Comparison of ENCODE assay signal across 8 mouse cellular contexts in the genomic region with DNA sequence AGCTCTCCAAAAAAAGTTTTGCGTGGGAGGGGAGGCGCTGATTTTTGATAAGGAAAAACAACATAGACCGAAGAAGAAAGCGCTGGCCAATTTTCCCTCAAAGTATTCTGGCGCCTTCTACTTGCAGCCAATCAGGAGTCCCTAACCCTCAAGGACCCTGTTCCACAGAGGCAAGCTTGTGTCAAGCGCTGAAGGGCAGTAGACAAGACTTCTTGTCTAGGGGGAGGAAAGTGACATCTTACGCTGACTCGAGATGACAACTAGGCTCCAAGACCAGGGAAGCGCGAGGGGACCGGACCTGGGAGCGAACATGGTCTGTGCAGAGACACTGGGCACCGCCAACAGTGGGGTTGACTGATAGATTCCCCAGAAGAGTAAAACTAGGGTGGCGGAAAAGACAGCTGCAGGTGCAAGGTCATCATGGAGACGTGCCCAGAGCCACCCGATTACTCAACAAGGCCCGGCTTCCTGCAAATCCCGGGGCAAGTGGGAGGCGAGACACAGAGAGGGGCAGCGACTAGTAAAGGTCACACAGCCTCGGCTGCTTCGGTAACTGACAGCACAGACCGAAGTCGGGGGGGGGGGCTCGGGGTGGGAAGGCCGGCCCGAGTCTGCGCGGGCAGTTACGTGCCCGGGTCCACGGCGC. TPM values are rescaled to one million over a fixed set of nuclear protein-coding genes. Genes with fewer than 3 reads are reported as not detected.
DNase-seq lines count a peak whose midpoint lies in the region; ATAC-seq and TF ChIP-seq lines count a peak whose summit lies in the region.

No protein-coding gene starts in this region.

- no peak; the same call in 1 of the 2 replicates for ATAC-seq in kidney, postnatal 0 days (replicated peaks; ENCODE audit: low FRiP score, low read depth)

- H3K9ac ChIP-seq in MEL (ENCODE audit: control insufficient read depth, low read depth, low read length, poor library complexity, severe bottlenecking), result peak overlapping the region; percentile 96
- H3K9ac ChIP-seq in kidney, postnatal 0 days (ENCODE audit: low read depth, low read length), result peak overlapping the region; percentile 96

- peak overlapping the region; percentile 80 to 85 for H3K4me3 ChIP-seq in MEL (ENCODE audit: control insufficient read depth in 1 of 2, insufficient read depth in 1 of 2, low read depth in 2 of 2, low read length in 2 of 2)
- H3K4me3 ChIP-seq in heart, embryonic 10.5 days, result peak overlapping the region; percentile 90
- H3K4me3 ChIP-seq in kidney, postnatal 0 days (replicated peaks; ENCODE audit: low read depth, low read length), result peak overlapping the region; percentile 84

- TF ChIP-seq CTCF in MEL (IDR thresholded peaks at IDR 0.05 in 2 of 3, conservative IDR thresholded peaks at IDR 0.05 in 1 of 3; ENCODE audit: control insufficient read depth in 1 of 3, insufficient read depth in 1 of 3, low read depth in 2 of 3, low read length in 3 of 3, poor library complexity in 1 of 3, severe bottlenecking in 1 of 3), result no peak
- TF ChIP-seq CTCF in kidney, postnatal 0 days (IDR thresholded peaks at IDR 0.05; ENCODE audit: low read depth), result no peak

- H3K27me3 ChIP-seq in MEL (ENCODE audit: control insufficient read depth in 1 of 2, insufficient read depth in 2 of 2, low read length in 2 of 2), result no peaks in the 10 kb centered on the region
- H3K27me3 ChIP-seq in heart, embryonic 10.5 days (ENCODE audit: insufficient read depth, poor library complexity, severe bottlenecking), result no peaks in the 10 kb centered on the region
- no peaks in the 10 kb centered on the region for H3K27me3 ChIP-seq in kidney, postnatal 0 days (ENCODE audit: insufficient read depth, low read length)

- peaks cover 91% of the 10 kb centered on the region for H3K79me2 ChIP-seq in MEL (ENCODE audit: control insufficient read depth, insufficient read depth, low read length, poor library complexity)

- 2% methylated on average over 33 of the region's 33 CpGs for WGBS in heart, embryonic 10.5 days
- WGBS in kidney, postnatal 0 days, result 1% methylated on average over 33 of the region's 33 CpGs

- DNase-seq in embryo, embryonic 10 days (ENCODE audit: low spot score), result peak; percentile 33
- no peak for DNase-seq in embryo, embryonic 9.5 days (ENCODE audit: extremely low spot score)
- DNase-seq in MEL (ENCODE audit: low read depth, low spot score), result peak; percentile 70
- DNase-seq in embryo, embryonic 11 days, result peak; percentile 46
- peak; percentile 79 for DNase-seq in heart, embryonic 10.5 days (ENCODE audit: low spot score)
- DNase-seq in kidney, postnatal 0 days (ENCODE audit: low spot score), result peak; percentile 40
- peak; percentile 72 for DNase-seq in lung, postnatal 10 days
- peak; percentile 54 to 75 for DNase-seq in spleen, postnatal 4 days (ENCODE audit: low spot score in 2 of 2)

- TF ChIP-seq EP300 in MEL (IDR thresholded peaks at IDR 0.05; ENCODE audit: low read depth in 1 of 2, low read length in 2 of 2), result no peak

- H3K4me1 ChIP-seq in MEL (ENCODE audit: control insufficient read depth in 1 of 2, insufficient read depth in 2 of 2, low read length in 2 of 2), result peaks cover 12 to 31% of the 10 kb centered on the region in 2 experiments; a peak in 3 of 4 replicates
- H3K4me1 ChIP-seq in heart, embryonic 10.5 days, result peaks cover 35% of the 10 kb centered on the region
- H3K4me1 ChIP-seq in kidney, postnatal 0 days (replicated peaks; ENCODE audit: insufficient read depth, low read length), result peaks cover 13% of the 10 kb centered on the region; the same call in 1 of the 2 replicates

- H3K4me2 ChIP-seq in kidney, postnatal 0 days (ENCODE audit: low read length), result peak overlapping the region; percentile 70

- peaks cover 25 to 28% of the 10 kb centered on the region in 2 experiments for H3K36me3 ChIP-seq in MEL (ENCODE audit: control insufficient read depth in 1 of 2, insufficient read depth in 2 of 2, low read length in 2 of 2)
- H3K36me3 ChIP-seq in heart, embryonic 10.5 days, result peaks cover 69% of the 10 kb centered on the region
- H3K36me3 ChIP-seq in kidney, postnatal 0 days (ENCODE audit: insufficient read depth, low read length), result peaks cover 52% of the 10 kb centered on the region

- no peak for TF ChIP-seq RAD21 in MEL (IDR thresholded peaks at IDR 0.05; ENCODE audit: low read depth, low read length)

- peak overlapping the region; percentile 95 for H3K27ac ChIP-seq in MEL (ENCODE audit: control insufficient read depth, low read depth, low read length)
- peak overlapping the region; percentile 92 for H3K27ac ChIP-seq in heart, embryonic 10.5 days
- H3K27ac ChIP-seq in kidney, postnatal 0 days, result peak overlapping the region; percentile 99

- no peak for TF ChIP-seq POLR2A in MEL (IDR thresholded peaks at IDR 0.05; ENCODE audit: control insufficient read depth in 1 of 2, insufficient read depth in 1 of 2, low read depth in 1 of 2, low read length in 2 of 2, poor library complexity in 1 of 2)

- no peaks in the 10 kb centered on the region for H3K9me3 ChIP-seq in MEL (replicated peaks; ENCODE audit: insufficient read depth, low read length)
- no peaks in the 10 kb centered on the region for H3K9me3 ChIP-seq in heart, embryonic 10.5 days
- no peaks in the 10 kb centered on the region for H3K9me3 ChIP-seq in kidney, postnatal 0 days (replicated peaks; ENCODE audit: low read length)

TF ChIP-seq in MEL, 35 proteins besides CTCF, POLR2A, EP300 and RAD21:
- TF ChIP-seq ZNF384 (IDR thresholded peaks at IDR 0.05; ENCODE audit: low read depth, low read length) (no peak), MYB (IDR thresholded peaks at IDR 0.05; ENCODE audit: low read depth, low read length) (no peak), CHD1 (IDR thresholded peaks at IDR 0.05; ENCODE audit: low read depth, low read length) (peak; percentile 71; the same call in 1 of the 2 replicates), GATA1 (IDR thresholded peaks at IDR 0.05; ENCODE audit: low read depth, low read length) (peak; percentile 38; the same call in 1 of the 2 replicates), SIN3A (IDR thresholded peaks at IDR 0.05; ENCODE audit: low read length) (no peak; the same call in 1 of the 2 replicates), ZMIZ1 (IDR thresholded peaks at IDR 0.05; ENCODE audit: low read depth, low read length) (no peak), E2F4 (IDR thresholded peaks at IDR 0.05; ENCODE audit: borderline replicate concordance, low read depth, low read length) (0 out of 2 replicates have a peak, but pooled peaks have one; percentile 33), TBP (IDR thresholded peaks at IDR 0.05; ENCODE audit: low read depth, low read length) (no peak), RCOR1 (IDR thresholded peaks at IDR 0.05; ENCODE audit: low read depth, low read length) (no peak), UBTF (IDR thresholded peaks at IDR 0.05; ENCODE audit: borderline replicate concordance, insufficient read depth, low read depth, low read length) (no peak), SMC3 (IDR thresholded peaks at IDR 0.05; ENCODE audit: low read depth, low read length) (no peak)
TF ChIP-seq in MEL: peak in this region for 3.

RNA-seq across cellular contexts. Expression of a gene that starts 0.7 kb away (rescaled TPM):
- total RNA-seq in MEL (2012; rRNA removed), result 61.6 and 66.5 TPM in 2 replicates
- 100 to 1,000 TPM; 217 to 741 TPM for polyA plus RNA-seq in MEL (2012; ENCODE audit: insufficient read depth in 1 of 2, insufficient read length in 2 of 2, low read depth in 1 of 2, low replicate concordance in 2 of 2, missing spikeins in 1 of 2)
- polyA plus RNA-seq in heart, embryonic 10.5 days (2016; fragmentation: Nextera tagmentation; extraction: Ambion mirVana), result 61.3 and 81.0 TPM in 2 replicates
- polyA plus RNA-seq in kidney, postnatal 0 days (2015; fragmentation: Nextera tagmentation; extraction: Ambion mirVana), result 35.7 and 43.4 TPM in 2 replicates

RNA-seq across cellular contexts. Expression of a gene that starts 0.9 kb away (rescaled TPM):
- 87.3 and 103 TPM in 2 replicates for total RNA-seq in MEL (2012; rRNA removed)
- 100 to 1,000 TPM in 1 of 2 experiments, not detected in 1; 203 TPM for polyA plus RNA-seq in MEL (2012; ENCODE audit: insufficient read depth in 1 of 2, insufficient read length in 2 of 2, low read depth in 1 of 2, low replicate concordance in 2 of 2, missing spikeins in 1 of 2)
- polyA plus RNA-seq in heart, embryonic 10.5 days (2016; fragmentation: Nextera tagmentation; extraction: Ambion mirVana), result 106 and 128 TPM in 2 replicates
- 61.0 and 65.9 TPM in 2 replicates for polyA plus RNA-seq in kidney, postnatal 0 days (2015; fragmentation: Nextera tagmentation; extraction: Ambion mirVana)

RNA-seq across cellular contexts. Expression of a gene that starts 25.8 kb away (rescaled TPM):
- total RNA-seq in MEL (2012; rRNA removed), result 281 and 334 TPM in 2 replicates
- 100 to 1,000 TPM in 1 of 2 experiments, not detected in 1; 274 TPM for polyA plus RNA-seq in MEL (2012; ENCODE audit: insufficient read depth in 1 of 2, insufficient read length in 2 of 2, low read depth in 1 of 2, low replicate concordance in 2 of 2, missing spikeins in 1 of 2)
- 261 and 317 TPM in 2 replicates for polyA plus RNA-seq in heart, embryonic 10.5 days (2016; fragmentation: Nextera tagmentation; extraction: Ambion mirVana)
- 395 and 467 TPM in 2 replicates for polyA plus RNA-seq in kidney, postnatal 0 days (2015; fragmentation: Nextera tagmentation; extraction: Ambion mirVana)

RNA-seq across cellular contexts. Expression of a gene that starts 29.5 kb away (rescaled TPM):
- total RNA-seq in MEL (2012; rRNA removed), result 3,804 and 3,914 TPM in 2 replicates
- 1,000 to 10,000 TPM in 1 of 2 experiments, not detected in 1; 2,385 TPM for polyA plus RNA-seq in MEL (2012; ENCODE audit: insufficient read depth in 1 of 2, insufficient read length in 2 of 2, low read depth in 1 of 2, low replicate concordance in 2 of 2, missing spikeins in 1 of 2)
- 1,286 and 1,339 TPM in 2 replicates for polyA plus RNA-seq in heart, embryonic 10.5 days (2016; fragmentation: Nextera tagmentation; extraction: Ambion mirVana)
- 2,445 and 2,952 TPM in 2 replicates for polyA plus RNA-seq in kidney, postnatal 0 days (2015; fragmentation: Nextera tagmentation; extraction: Ambion mirVana)

RNA-seq across cellular contexts. Expression of a gene that starts 29.5 kb away (rescaled TPM):
- 0.62 and 0.65 TPM in 2 replicates for total RNA-seq in MEL (2012; rRNA removed)
- polyA plus RNA-seq in MEL (2012; ENCODE audit: insufficient read depth in 1 of 2, insufficient read length in 2 of 2, low read depth in 1 of 2, low replicate concordance in 2 of 2, missing spikeins in 1 of 2), result 1 to 10 TPM in 1 of 2 experiments, not detected in 1; 3.1 TPM
- 0.33 and 0.50 TPM in 2 replicates for polyA plus RNA-seq in heart, embryonic 10.5 days (2016; fragmentation: Nextera tagmentation; extraction: Ambion mirVana)
- polyA plus RNA-seq in kidney, postnatal 0 days (2015; fragmentation: Nextera tagmentation; extraction: Ambion mirVana), result 0.93 and 1.1 TPM in 2 replicates
